Mouse (Mus musculus) lung, adult 2 months (tissue): ENCODE results near the gene Alk.

ENCODE experiments used
- CTCF ChIP-seq: fragments of 200-500 bp; IDR thresholded peaks from 2 replicates; pipeline ENCODE4 v1.5.1; 2011; ENCODE audit warnings: mild to moderate bottlenecking, low read length, control low read depth; ENCODE audit not compliant: insufficient read depth
- POLR2A ChIP-seq: fragments of 200-500 bp; IDR thresholded peaks from 2 replicates; pipeline ENCODE4 v1.6.1; 2011; ENCODE audit warnings: low read depth, mild to moderate bottlenecking, control low read depth, low read length, borderline replicate concordance; ENCODE audit errors: extremely low read depth

DNA sequence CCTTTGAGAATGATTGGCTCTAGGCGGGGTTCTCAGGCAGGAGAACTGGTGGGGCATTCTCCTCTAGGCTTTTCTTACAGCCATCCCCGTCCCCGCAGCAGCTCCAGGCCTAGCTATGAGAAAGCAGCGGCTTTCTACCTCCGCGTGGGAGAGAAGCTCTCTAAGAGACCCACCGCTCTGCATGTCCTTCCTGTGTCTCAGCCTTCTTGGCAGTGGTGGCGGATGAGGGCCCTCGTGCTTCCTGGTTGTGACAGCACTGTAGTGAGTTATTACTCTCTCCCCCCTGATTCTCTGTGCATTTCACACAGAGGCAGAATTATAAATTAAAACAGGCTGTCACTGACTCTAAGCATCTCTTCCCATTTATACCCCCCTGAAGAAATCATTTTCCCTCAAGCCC, 618.0 kb downstream of the Alk start:
- TF ChIP-seq CTCF: no peak
- no peak for TF ChIP-seq POLR2A
